Mouse (Mus musculus) stomach, postnatal 0 days (tissue): Measurements from ENCODE around the gene Pak2.

ENCODE experiments used
- CTCF ChIP-seq: IDR thresholded peaks from 2 replicates; pipeline ENCODE4 v1.5.1; 2016; ENCODE audit warnings: antibody characterized with exemption, low read depth, mild to moderate bottlenecking, moderate library complexity
- EP300 ChIP-seq: optimal IDR thresholded peaks from 2 replicates; pipeline ENCODE3; 2016; ENCODE audit warnings: antibody characterized with exemption

DNA sequence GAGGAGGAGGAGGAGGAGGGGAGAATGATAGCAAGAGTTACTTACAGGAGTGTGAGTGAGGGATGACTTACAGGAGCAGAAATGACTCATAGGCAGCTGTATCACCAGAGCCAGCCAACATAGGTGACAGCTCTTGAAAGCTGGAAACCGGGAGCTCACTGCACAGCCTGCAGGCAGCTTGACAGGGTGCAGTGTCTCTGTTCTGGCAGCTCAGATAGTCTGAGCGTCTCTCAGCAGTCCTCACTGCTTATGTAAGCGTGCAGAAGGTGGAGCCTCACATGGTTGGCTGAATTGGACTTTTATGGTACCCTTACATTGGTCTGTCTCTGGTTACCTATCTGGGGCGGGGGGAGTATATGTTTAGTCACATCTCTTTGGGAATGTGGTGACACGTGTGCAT lies 69.2 kb downstream of the Pak2 start:
- no peak for TF ChIP-seq EP300
- TF ChIP-seq CTCF: peak; percentile 9; the same call in 1 of the 2 replicates
